In the genomic region with DNA sequence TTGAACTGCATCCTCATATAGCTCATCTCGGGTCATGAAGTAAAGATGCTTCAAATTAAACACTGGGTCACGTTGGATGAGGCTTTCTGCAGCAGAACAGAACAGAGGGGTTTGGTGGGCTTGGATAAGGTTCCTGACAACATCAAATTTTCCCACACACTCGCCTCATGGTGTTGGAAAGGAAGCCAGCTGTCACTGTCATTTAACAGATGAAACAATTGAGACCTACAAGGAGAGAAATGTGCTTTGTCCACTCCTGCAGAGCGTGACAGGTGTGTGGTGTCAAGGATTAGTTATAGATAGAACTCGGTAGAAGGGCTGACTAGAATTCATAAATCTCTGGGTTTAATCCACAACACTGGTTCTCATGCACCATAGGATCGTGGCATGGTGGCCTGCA, we compare ENCODE assay signal across 21 mouse cellular contexts. TPM values are rescaled to one million over a fixed set of nuclear protein-coding genes. Genes with fewer than 3 reads are reported as not detected.
A peak's percentile ranks its signal among the peaks of the same experiment; 100 is the strongest.
DNase-seq lines count a peak whose midpoint lies in the region; ATAC-seq and TF ChIP-seq lines count a peak whose summit lies in the region.
"Had no signal": no experiment of that assay in that cellular context is flagged by ENCODE, and none has a peak within 500 bp of the region (broad histone marks: within the 10 kb centered on the region; RNA-seq: fewer than 3 reads in every experiment).

No protein-coding gene starts in this region.

- DNase-seq in embryonic facial prominence, embryonic 14.5 days (ENCODE audit: low spot score) = peak; percentile 29
- no peak for DNase-seq in embryonic facial prominence, embryonic 10.5 days (ENCODE audit: low spot score)
- no peak for DNase-seq in liver, adult 2 months (ENCODE audit: extremely low read depth, low read depth, low spot score)
- no peak for DNase-seq in liver
- no peak for DNase-seq in right cerebral cortex, postnatal 4 days

- H3K4me1 ChIP-seq in embryonic facial prominence, embryonic 14.5 days (ENCODE audit: control insufficient read depth, insufficient read depth, low read length) = no peaks in the 10 kb centered on the region
- H3K4me1 ChIP-seq in embryonic facial prominence, embryonic 10.5 days = peaks cover 11% of the 10 kb centered on the region; the same call in 1 of the 2 replicates
- peaks cover 24% of the 10 kb centered on the region for H3K4me1 ChIP-seq in liver, adult 2 months (ENCODE audit: control insufficient read depth, insufficient read depth, low read length)
- H3K4me1 ChIP-seq in liver, embryonic 16.5 days (ENCODE audit: control insufficient read depth, low read depth, low read length) = no peaks in the 10 kb centered on the region; the same call in none of the 2 replicates
- H3K4me1 ChIP-seq: embryonic facial prominence, embryonic 15.5 days; heart, embryonic 13.5 days had no signal

- no peaks in the 10 kb centered on the region for H3K9me3 ChIP-seq in embryonic facial prominence, embryonic 14.5 days (ENCODE audit: control insufficient read depth, low read length)
- H3K9me3 ChIP-seq in embryonic facial prominence, embryonic 10.5 days = no peaks in the 10 kb centered on the region
- H3K9me3 ChIP-seq in liver, embryonic 16.5 days (replicated peaks; ENCODE audit: control insufficient read depth, low read length) = no peaks in the 10 kb centered on the region
- H3K9me3 ChIP-seq: embryonic facial prominence, embryonic 15.5 days; heart, embryonic 10.5 days; heart, embryonic 13.5 days had no signal

- TF ChIP-seq POLR2A in liver, adult 2 months (IDR thresholded peaks at IDR 0.05; ENCODE audit: extremely low read depth, insufficient read depth, low read length) = no peak

- ATAC-seq in embryonic facial prominence, embryonic 14.5 days (ENCODE audit: low read depth) = no peak
- ATAC-seq in liver, embryonic 16.5 days (ENCODE audit: low read depth) = no peak
- ATAC-seq: activated CD4-positive, CD25-positive, alpha-beta regulatory T cell, adult 4 months had no signal

- no peaks in the 10 kb centered on the region for H3K36me3 ChIP-seq in embryonic facial prominence, embryonic 14.5 days (ENCODE audit: control insufficient read depth, insufficient read depth, low read length)
- no peaks in the 10 kb centered on the region for H3K36me3 ChIP-seq in embryonic facial prominence, embryonic 10.5 days (replicated peaks)
- peaks cover 43% of the 10 kb centered on the region for H3K36me3 ChIP-seq in liver, adult 2 months (ENCODE audit: control insufficient read depth, insufficient read depth, low read length)
- H3K36me3 ChIP-seq in liver, embryonic 16.5 days (ENCODE audit: control insufficient read depth, insufficient read depth) = no peaks in the 10 kb centered on the region
- H3K36me3 ChIP-seq: embryonic facial prominence, embryonic 15.5 days; heart, embryonic 10.5 days; heart, embryonic 13.5 days had no signal

- WGBS in embryonic facial prominence, embryonic 14.5 days = 69% methylated on average over 6 of the region's 6 CpGs
- WGBS in embryonic facial prominence, embryonic 10.5 days = 81% methylated on average over 6 of the region's 6 CpGs
- WGBS in liver, adult 2 months = 60% methylated on average over 6 of the region's 6 CpGs
- 52% methylated on average over 6 of the region's 6 CpGs for WGBS in liver, embryonic 16.5 days (ENCODE audit: insufficient replicate concordance)

- H3K4me3 ChIP-seq in embryonic facial prominence, embryonic 14.5 days (ENCODE audit: low read depth, low read length) = no peak overlapping the region
- no peak overlapping the region for H3K4me3 ChIP-seq in embryonic facial prominence, embryonic 10.5 days
- no peak overlapping the region; the same call in 1 of the 2 replicates for H3K4me3 ChIP-seq in liver, adult 2 months (ENCODE audit: insufficient read depth, low read depth, low read length)
- H3K4me3 ChIP-seq in liver, embryonic 16.5 days (ENCODE audit: low read depth, low read length) = no peak overlapping the region
- H3K4me3 ChIP-seq: embryonic facial prominence, embryonic 15.5 days; gastrocnemius, adult 2 months; heart, adult 2 months; heart, embryonic 10.5 days; heart, embryonic 13.5 days had no signal

- no peak overlapping the region for H3K27ac ChIP-seq in embryonic facial prominence, embryonic 14.5 days (replicated peaks; ENCODE audit: low read depth, low read length)
- no peak overlapping the region for H3K27ac ChIP-seq in embryonic facial prominence, embryonic 10.5 days (replicated peaks)
- peak overlapping the region; percentile 84 for H3K27ac ChIP-seq in liver, adult 2 months (replicated peaks; ENCODE audit: insufficient read depth, low read depth, low read length)
- H3K27ac ChIP-seq in liver, embryonic 16.5 days (ENCODE audit: low read length) = no peak overlapping the region
- H3K27ac ChIP-seq: embryonic facial prominence, embryonic 15.5 days; gastrocnemius, adult 2 months; heart, adult 2 months; heart, embryonic 10.5 days; heart, embryonic 13.5 days; hindbrain, embryonic 14.5 days; hindbrain, postnatal 0 days had no signal

- H3K79me2 ChIP-seq in liver, adult 2 months (ENCODE audit: control insufficient read depth, insufficient read depth, low read length) = peaks cover 11% of the 10 kb centered on the region; the same call in 1 of the 2 replicates

- H3K27me3 ChIP-seq in embryonic facial prominence, embryonic 14.5 days (replicated peaks; ENCODE audit: control insufficient read depth, insufficient read depth, low read length) = no peaks in the 10 kb centered on the region
- H3K27me3 ChIP-seq in embryonic facial prominence, embryonic 10.5 days (replicated peaks; ENCODE audit: low read depth, poor library complexity, severe bottlenecking) = no peaks in the 10 kb centered on the region; the same call in 1 of the 2 replicates
- no peaks in the 10 kb centered on the region for H3K27me3 ChIP-seq in liver, adult 2 months (ENCODE audit: control insufficient read depth, insufficient read depth, low read length)
- no peaks in the 10 kb centered on the region for H3K27me3 ChIP-seq in liver, embryonic 16.5 days (ENCODE audit: control insufficient read depth, insufficient read depth, low read depth, low read length)

- TF ChIP-seq CTCF in liver, adult 2 months (IDR thresholded peaks at IDR 0.05; ENCODE audit: low read depth, low read length) = no peak

- H3K4me2 ChIP-seq in embryonic facial prominence, embryonic 14.5 days (ENCODE audit: low read depth, low read length) = no peak overlapping the region
- peak overlapping the region; percentile 42 for H3K4me2 ChIP-seq in liver, embryonic 16.5 days (ENCODE audit: low read depth, low read length)
- H3K4me2 ChIP-seq: embryonic facial prominence, embryonic 15.5 days; heart, embryonic 13.5 days; hindbrain, embryonic 14.5 days had no signal

- no peak overlapping the region for H3K9ac ChIP-seq in embryonic facial prominence, embryonic 14.5 days (ENCODE audit: low read depth, low read length)
- peak overlapping the region; percentile 72 for H3K9ac ChIP-seq in liver, adult 2 months (ENCODE audit: low read depth, low read length)
- H3K9ac ChIP-seq in liver, embryonic 16.5 days (ENCODE audit: low read depth, low read length) = no peak overlapping the region
- H3K9ac ChIP-seq: embryonic facial prominence, embryonic 15.5 days; forebrain, postnatal 0 days; heart, embryonic 13.5 days; hindbrain, embryonic 14.5 days had no signal

RNA-seq across cellular contexts. Expression of a gene that starts 3.1 kb away (rescaled TPM):
- polyA plus RNA-seq in embryonic facial prominence, embryonic 14.5 days (2014; fragmentation: Nextera tagmentation; extraction: Ambion mirVana) = 0.51 and 1.5 TPM in 2 replicates
- not detected in 2 replicates for polyA plus RNA-seq in embryonic facial prominence, embryonic 10.5 days (2016; fragmentation: Nextera tagmentation; extraction: Ambion mirVana)
- total RNA-seq in liver, adult 2 months (2014; rRNA removed) = 213 and 244 TPM in 2 replicates
- 301 and 313 TPM in 2 replicates for polyA plus RNA-seq in liver, adult 2 months (2012; rRNA removed)
- 63.5 and 74.1 TPM in 2 replicates for polyA plus RNA-seq in liver, embryonic 16.5 days (2015; fragmentation: Nextera tagmentation; extraction: Ambion mirVana)
- total RNA-seq: ES-E14; heart, postnatal 4 days; hindbrain, postnatal 0 days had no signal
- polyA plus RNA-seq: activated CD4-positive, CD25-positive, alpha-beta regulatory T cell, adult 4 months; brain, embryonic 14.5 days; embryonic facial prominence, embryonic 11.5 days; forebrain, embryonic 11.5 days; forebrain, embryonic 14.5 days; hindbrain, embryonic 14.5 days had no signal

RNA-seq across cellular contexts. Expression of a gene that starts 42.1 kb away (rescaled TPM):
- 12.2 and 12.8 TPM in 2 replicates for polyA plus RNA-seq in embryonic facial prominence, embryonic 14.5 days (2014; fragmentation: Nextera tagmentation; extraction: Ambion mirVana)
- 6.3 and 8.3 TPM in 2 replicates for polyA plus RNA-seq in embryonic facial prominence, embryonic 10.5 days (2016; fragmentation: Nextera tagmentation; extraction: Ambion mirVana)
- 4.3 and 5.2 TPM in 2 replicates for total RNA-seq in liver, adult 2 months (2014; rRNA removed)
- polyA plus RNA-seq in liver, adult 2 months (2012; rRNA removed) = 3.9 and 5.1 TPM in 2 replicates
- polyA plus RNA-seq in liver, embryonic 16.5 days (2015; fragmentation: Nextera tagmentation; extraction: Ambion mirVana) = 1.2 TPM in 2 replicates

Comparison
In these comparisons a context has a peak if more than half of its experiments do, and no peak if none do; other contexts are left out.
1. RNA of a gene that starts 3.1 kb away (polyA plus RNA-seq): 301 to 313 TPM in liver, adult 2 months and 63.5 to 74.1 TPM in liver, embryonic 16.5 days; 0.51 to 1.5 TPM in embryonic facial prominence, embryonic 14.5 days and not detected in embryonic facial prominence, embryonic 10.5 days; every median in the first group is over 10 times any median in the second.